Mouse (Mus musculus) c-Kit-positive CD71-positive TER-119-positive erythroid progenitor cells, embryonic 14.5 days (primary cell): ENCODE measurements around the gene Tnfaip1.

Source experiments
- DNase-seq: peaks from one replicate; pipeline ENCODE4 v3.0.0-alpha.2; 2013; ENCODE audit warnings: low spot score

The Tnfaip1 gene

DNA sequence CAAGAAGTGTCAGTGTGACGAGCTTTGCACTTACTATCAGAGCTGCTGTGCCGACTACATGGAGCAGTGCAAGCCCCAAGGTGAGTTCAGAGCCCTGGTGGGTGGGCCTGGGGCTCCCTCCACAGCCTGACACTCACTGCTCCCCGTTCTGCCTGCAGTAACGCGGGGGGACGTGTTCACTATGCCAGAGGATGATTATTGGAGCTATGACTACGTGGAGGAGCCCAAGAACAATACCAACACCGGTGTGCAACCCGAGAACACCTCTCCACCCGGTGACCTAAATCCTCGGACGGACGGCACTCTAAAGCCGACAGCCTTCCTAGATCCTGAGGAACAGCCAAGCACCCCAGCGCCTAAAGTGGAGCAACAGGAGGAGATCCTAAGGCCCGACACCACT is 36.6 kb downstream of the Tnfaip1 start:
- no peak for DNase-seq

DNA sequence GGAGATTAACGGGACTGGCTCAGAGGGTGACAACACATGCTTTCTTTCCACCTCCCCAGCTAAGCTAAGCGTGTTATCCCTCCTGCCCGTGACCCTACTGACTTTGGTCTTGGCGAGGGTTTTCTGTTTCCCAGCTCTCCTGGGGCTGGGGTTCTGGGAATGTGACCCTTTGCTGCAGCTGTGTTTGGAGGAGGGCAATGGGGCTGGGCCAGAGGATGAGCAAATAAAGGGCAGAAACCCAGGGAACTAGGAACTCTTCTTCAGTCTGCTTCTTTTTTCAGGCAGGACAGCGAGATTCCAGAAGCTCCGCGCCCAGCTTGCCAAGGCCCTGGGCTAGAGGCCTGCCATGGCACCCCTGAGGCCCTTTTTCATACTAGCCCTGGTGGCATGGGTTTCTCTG is 37.1 kb downstream of the Tnfaip1 start, which contains the start of gene Vtn:
Gene Vtn, plus strand, starts transcription at position 88 of the 400 bp plus-strand sequence.
- DNase-seq = no peak

DNA sequence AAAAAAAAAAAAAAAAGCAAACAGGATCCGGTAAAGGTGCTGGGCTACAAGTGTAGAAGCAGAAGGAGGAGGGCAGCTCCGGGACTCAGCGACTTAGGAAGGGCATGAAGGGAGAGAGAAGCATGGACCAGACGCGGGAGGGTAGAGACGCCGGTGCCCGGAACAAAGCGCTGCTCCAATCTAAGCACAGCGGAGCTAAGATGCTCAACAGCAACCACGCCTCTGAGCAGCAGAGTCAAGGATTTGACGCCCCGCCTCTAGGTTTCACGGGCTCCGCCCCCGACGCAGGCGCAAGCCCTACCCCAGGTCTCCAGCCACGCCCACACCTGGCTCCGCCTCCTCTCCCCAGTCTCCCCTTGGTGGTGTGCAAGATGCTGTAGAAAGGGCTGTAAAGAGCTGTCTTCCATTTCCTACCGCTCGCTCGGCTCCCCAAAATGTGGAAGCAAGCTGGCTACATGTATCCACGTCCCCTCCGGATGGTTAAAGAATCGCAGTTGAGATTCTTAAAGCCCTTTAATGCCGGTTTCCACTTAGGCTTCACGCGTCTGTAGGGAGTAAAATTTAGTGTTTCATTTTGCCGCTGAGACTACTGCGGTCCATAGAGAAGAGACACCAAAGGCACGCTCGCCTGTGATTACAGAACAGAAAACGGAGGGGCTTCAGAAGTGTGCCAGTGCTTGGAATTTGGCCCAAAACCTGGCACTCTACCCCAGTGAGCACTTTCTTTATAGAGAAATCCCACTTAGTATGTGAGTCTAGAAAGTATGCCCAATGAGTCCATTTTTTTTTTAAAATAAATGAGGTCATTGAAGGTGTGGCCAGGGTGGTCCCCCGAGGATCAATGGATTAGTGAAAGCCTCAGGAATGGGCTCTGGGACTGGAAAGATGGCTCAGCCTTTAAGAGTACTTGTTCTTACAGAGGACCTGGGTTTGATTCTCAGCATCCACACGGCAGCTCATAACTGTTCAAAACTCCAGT is 38.3 kb downstream of the Tnfaip1 start, which contains the start of gene Sarm1:
Gene Sarm1, minus strand, starts transcription at position 211 of the 979 bp plus-strand sequence.
- peak; percentile 91 for DNase-seq

DNA sequence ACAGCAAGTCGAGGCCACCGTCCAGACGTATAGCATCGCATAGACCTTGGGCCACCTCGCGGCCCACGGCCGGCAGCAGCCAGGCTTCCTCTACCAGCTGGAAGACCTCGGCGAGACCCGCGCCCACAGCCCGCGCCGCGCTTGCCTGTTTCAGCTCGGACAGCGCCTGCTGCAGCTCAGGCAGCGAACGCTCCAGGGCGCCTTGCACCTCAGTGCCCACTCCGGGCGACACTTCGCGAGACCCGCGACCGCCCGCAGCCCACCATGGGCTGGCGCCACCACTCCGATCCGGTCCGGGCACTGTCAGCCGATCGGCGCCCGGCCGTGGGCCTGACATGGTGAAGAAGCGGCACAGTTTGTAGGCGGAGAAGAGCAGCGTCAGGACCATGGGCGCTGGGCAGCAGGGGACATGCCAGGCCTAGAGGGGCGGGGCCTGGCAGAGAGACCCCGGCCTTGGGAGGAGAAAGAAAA is 39.0 kb downstream of the Tnfaip1 start:
- no peak for DNase-seq

DNA sequence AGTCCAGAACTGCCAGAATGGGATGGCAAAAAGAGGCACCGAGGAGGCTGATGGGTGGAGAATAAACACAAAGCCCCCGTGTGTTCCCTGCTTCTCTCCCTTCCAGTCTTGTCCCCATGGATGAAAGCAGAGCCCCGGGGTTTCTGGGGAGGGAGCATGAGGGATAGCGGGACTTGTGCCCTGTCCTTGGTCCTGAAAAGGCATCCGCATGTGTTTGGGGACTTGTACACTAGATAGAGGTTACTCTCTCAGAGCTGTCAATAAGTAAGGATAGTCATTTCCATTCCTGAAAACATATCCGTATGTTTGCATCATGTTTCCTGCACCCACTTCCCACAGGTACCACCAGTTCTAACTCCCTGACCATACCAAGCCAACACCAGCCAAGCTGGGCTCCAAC is 40.2 kb downstream of the Tnfaip1 start:
- peak; percentile 45 for DNase-seq

DNA sequence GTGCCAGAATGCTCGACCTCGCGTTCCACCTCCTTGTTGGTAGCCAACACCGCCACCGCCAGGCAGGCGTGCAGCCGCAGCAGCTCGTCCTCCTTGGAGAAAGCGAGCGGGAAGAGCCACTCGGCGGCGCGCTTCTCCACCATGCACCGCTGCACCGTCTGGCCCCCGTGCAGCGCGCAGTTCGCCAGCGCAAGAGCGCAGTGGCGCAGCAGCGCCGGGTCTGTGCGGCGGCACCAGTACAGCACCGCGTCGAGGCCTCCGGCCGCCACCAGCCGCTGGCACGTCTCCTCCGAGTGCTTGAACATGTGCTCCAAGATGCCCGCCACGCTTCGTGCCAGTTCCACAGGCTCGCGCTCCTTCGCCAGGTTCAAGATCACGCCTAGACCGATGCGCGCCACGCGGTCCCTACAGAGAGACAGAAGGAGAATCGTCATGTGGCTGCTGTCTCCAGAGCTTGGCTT is 45.3 kb downstream of the Tnfaip1 start:
- DNase-seq = no peak

DNA sequence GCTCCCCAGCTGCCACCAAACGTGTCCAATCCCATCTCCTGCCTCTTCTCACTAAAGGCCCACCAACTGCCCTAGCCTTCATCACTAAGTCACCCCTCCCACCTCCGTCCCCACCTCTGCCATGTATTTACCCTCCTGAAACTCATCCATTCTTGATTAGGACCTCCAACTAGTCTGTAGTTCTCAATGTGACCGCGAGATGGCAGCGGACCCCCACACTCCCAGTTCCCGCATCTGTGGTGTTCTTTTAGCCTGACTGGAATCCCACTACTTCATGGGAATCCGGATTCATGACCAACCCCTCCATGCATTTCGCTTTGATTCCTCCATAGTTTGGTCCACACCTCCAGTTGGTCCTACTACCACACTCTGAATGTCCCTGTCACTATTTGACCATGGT is 48.0 kb downstream of the Tnfaip1 start:
- no peak for DNase-seq

DNA sequence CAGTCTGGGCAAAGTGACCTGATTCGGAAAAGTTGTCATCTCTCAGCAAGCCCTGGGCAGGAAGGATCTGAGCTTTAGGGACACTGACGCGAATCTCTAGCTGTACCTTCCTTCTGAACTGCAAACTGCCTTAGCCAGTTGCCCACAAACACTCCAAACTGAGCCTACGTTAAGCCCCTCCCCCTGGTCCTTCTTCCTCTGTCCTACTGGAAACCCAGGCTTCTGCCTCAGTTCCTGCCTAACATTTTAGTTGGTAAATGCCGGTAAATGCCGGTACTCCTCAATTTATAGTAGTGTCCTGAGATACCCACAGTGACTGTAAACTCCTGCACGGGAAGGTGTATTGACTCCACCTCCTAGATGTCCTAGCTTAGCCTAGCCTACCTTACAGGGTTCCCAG is 52.5 kb downstream of the Tnfaip1 start:
- no peak for DNase-seq

DNA sequence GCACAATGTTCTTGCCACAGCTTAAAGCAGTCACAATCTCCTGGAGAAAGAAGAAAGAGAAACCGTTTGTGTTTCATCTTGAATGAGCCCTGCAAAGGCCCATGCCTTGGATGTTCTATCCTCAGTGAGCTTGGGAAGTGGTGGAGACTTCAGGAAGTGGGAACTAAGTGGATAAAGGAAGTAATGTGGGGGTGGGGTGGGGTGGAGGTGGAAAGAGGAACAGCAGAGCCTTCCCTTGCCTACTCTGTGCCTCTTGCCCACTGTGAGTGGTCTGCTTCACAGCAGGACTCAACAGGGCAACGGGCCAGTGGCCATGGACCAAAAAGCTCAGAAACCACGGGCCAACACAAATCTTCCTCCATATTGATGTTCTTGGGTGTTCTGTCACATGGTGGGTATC is 60.8 kb downstream of the Tnfaip1 start:
- DNase-seq = no peak
